Mouse (Mus musculus) MEL (cell line): Measurements from ENCODE around the gene Tspan4. TPM values are rescaled to one million over a fixed set of nuclear protein-coding genes. Genes with fewer than 3 reads are reported as not detected.

Experiments used
- DNase-seq: peaks from one replicate; pipeline ENCODE4 v3.0.0; 2011; ENCODE audit warnings: low read depth, low spot score
- H3K27ac ChIP-seq: 2 replicates; pipeline ENCODE4 v1.5.1; 2012; ENCODE audit warnings: low read depth, mild to moderate bottlenecking, control low read depth, low read length, moderate library complexity; ENCODE audit not compliant: control insufficient read depth
- H3K27me3 ChIP-seq, 2 experiments: fragments of 150-350 bp in 1 of 2; sonication (generic) in 1 of 2; 2 replicates each; pipeline ENCODE4 v1.6.1; 2012; ENCODE audit warnings: low read length in 2 of 2, mild to moderate bottlenecking in 2 of 2, improper control_type of control experiment in 1 of 2, moderate library complexity in 1 of 2; ENCODE audit not compliant: insufficient read depth in 2 of 2, control insufficient read depth in 1 of 2
- H3K36me3 ChIP-seq, 2 experiments: 2 replicates each; pipeline ENCODE4 v1.6.1; 2012 to 2014; ENCODE audit warnings: low read length in 2 of 2, improper control_type of control experiment in 1 of 2, inconsistent platforms in 1 of 2, mild to moderate bottlenecking in 1 of 2; ENCODE audit not compliant: insufficient read depth in 2 of 2, control insufficient read depth in 1 of 2
- H3K4me1 ChIP-seq, 2 experiments: fragments of 150-350 bp in 1 of 2; sonication (generic) in 1 of 2; 2 replicates each; pipeline ENCODE4 v1.6.1; 2012; ENCODE audit warnings: low read length in 2 of 2, improper control_type of control experiment in 1 of 2, mild to moderate bottlenecking in 1 of 2; ENCODE audit not compliant: insufficient read depth in 2 of 2, control insufficient read depth in 1 of 2
- H3K4me3 ChIP-seq, 2 experiments: fragments of 150-350 bp in 1 of 2; sonication (generic) in 1 of 2; 2 replicates each; pipeline ENCODE4 v1.5.1; 2012; ENCODE audit warnings: low read depth in 2 of 2, low read length in 2 of 2, mild to moderate bottlenecking in 2 of 2, moderate library complexity in 2 of 2, control low read depth in 1 of 2, improper control_type of control experiment in 1 of 2; ENCODE audit not compliant: control insufficient read depth in 1 of 2, insufficient read depth in 1 of 2
- H3K79me2 ChIP-seq: 2 replicates; pipeline ENCODE4 v1.6.1; 2012; ENCODE audit warnings: mild to moderate bottlenecking, low read length, moderate library complexity; ENCODE audit not compliant: control insufficient read depth, poor library complexity, insufficient read depth
- H3K9ac ChIP-seq: 2 replicates; pipeline ENCODE4 v1.6.1; 2012; ENCODE audit warnings: low read depth, mild to moderate bottlenecking, control low read depth, low read length, moderate library complexity; ENCODE audit not compliant: control insufficient read depth, poor library complexity, severe bottlenecking
- H3K9me3 ChIP-seq: fragments of 150-350 bp; sonication (generic); replicated peaks from 2 replicates; pipeline ENCODE4 v1.6.1; 2012; ENCODE audit warnings: mild to moderate bottlenecking, low read length, improper control_type of control experiment, moderate library complexity; ENCODE audit not compliant: insufficient read depth
- BHLHE40 ChIP-seq: IDR thresholded peaks from 2 replicates; pipeline ENCODE4 v1.6.1; 2012; ENCODE audit warnings: low read depth, mild to moderate bottlenecking, inconsistent platforms, low read length, improper control_type of control experiment, borderline replicate concordance
- CHD2 ChIP-seq: IDR thresholded peaks from 2 replicates; pipeline ENCODE4 v1.6.1; 2011; ENCODE audit warnings: low read length, improper control_type of control experiment
- CTCF ChIP-seq, 3 experiments: IDR thresholded peaks in 2 of 3; conservative IDR thresholded peaks in 1 of 3; 2 replicates each; pipeline ENCODE4 v1.5.1; 2011 to 2012; ENCODE audit warnings: low read length in 3 of 3, low read depth in 2 of 3, mild to moderate bottlenecking in 2 of 3, improper control_type of control experiment in 1 of 3, inconsistent platforms in 1 of 3, mixed read lengths in 1 of 3, moderate library complexity in 1 of 3; ENCODE audit not compliant: control insufficient read depth in 1 of 3, insufficient read depth in 1 of 3, poor library complexity in 1 of 3, severe bottlenecking in 1 of 3
- E2F4 ChIP-seq: IDR thresholded peaks from 2 replicates; pipeline ENCODE4 v1.6.1; 2011; ENCODE audit warnings: low read depth, low read length, improper control_type of control experiment, borderline replicate concordance
- GABPA ChIP-seq: IDR thresholded peaks from 2 replicates; pipeline ENCODE4 v1.6.1; 2012; ENCODE audit warnings: low read depth, mild to moderate bottlenecking, inconsistent platforms, low read length, improper control_type of control experiment, moderate library complexity
- GATA1 ChIP-seq: IDR thresholded peaks from 2 replicates; pipeline ENCODE4 v1.6.1; 2011; ENCODE audit warnings: low read depth, low read length, improper control_type of control experiment
- HCFC1 ChIP-seq: IDR thresholded peaks from 2 replicates; pipeline ENCODE4 v1.6.1; 2012; ENCODE audit warnings: low read depth, mild to moderate bottlenecking, inconsistent platforms, low read length, improper control_type of control experiment, moderate library complexity
- KAT2A ChIP-seq: conservative IDR thresholded peaks from 2 replicates; pipeline ENCODE4 v1.6.1; 2012; ENCODE audit warnings: low read depth, low read length, improper control_type of control experiment, inconsistent platforms
- MAX ChIP-seq: IDR thresholded peaks from 2 replicates; pipeline ENCODE4 v1.6.1; 2011; ENCODE audit warnings: low read length, improper control_type of control experiment
- MXI1 ChIP-seq: IDR thresholded peaks from 2 replicates; pipeline ENCODE4 v1.6.1; 2011; ENCODE audit warnings: mild to moderate bottlenecking, low read depth, low read length, improper control_type of control experiment
- MYB ChIP-seq: IDR thresholded peaks from 2 replicates; pipeline ENCODE4 v1.6.1; 2011; ENCODE audit warnings: mild to moderate bottlenecking, low read depth, low read length, improper control_type of control experiment
- MYC ChIP-seq: IDR thresholded peaks from 2 replicates; pipeline ENCODE4 v1.6.1; 2011; ENCODE audit warnings: low read depth, mild to moderate bottlenecking, low read length, improper control_type of control experiment, moderate library complexity
- POLR2AphosphoS2 ChIP-seq: IDR thresholded peaks from 2 replicates; pipeline ENCODE4 v1.6.1; 2011; ENCODE audit warnings: low read length, improper control_type of control experiment
- POLR2AphosphoS5 ChIP-seq: IDR thresholded peaks from 2 replicates; pipeline ENCODE4 v1.6.1; 2012; ENCODE audit warnings: low read depth, borderline replicate concordance, mild to moderate bottlenecking, inconsistent platforms, low read length, moderate library complexity, mixed read lengths
- RAD21 ChIP-seq: IDR thresholded peaks from 2 replicates; pipeline ENCODE4 v1.6.1; 2011; ENCODE audit warnings: mild to moderate bottlenecking, low read depth, low read length, improper control_type of control experiment
- RCOR1 ChIP-seq: IDR thresholded peaks from 2 replicates; pipeline ENCODE4 v1.6.1; 2012; ENCODE audit warnings: low read depth, mild to moderate bottlenecking, inconsistent platforms, low read length, improper control_type of control experiment
- SIN3A ChIP-seq: IDR thresholded peaks from 2 replicates; pipeline ENCODE4 v1.6.1; 2012; ENCODE audit warnings: low read length, improper control_type of control experiment, inconsistent platforms
- TAL1 ChIP-seq: IDR thresholded peaks from 2 replicates; pipeline ENCODE4 v1.6.1; 2012; ENCODE audit warnings: mild to moderate bottlenecking, inconsistent platforms, low read length, moderate library complexity, mixed read lengths
- UBTF ChIP-seq: IDR thresholded peaks from 2 replicates; pipeline ENCODE4 v1.6.1; 2012; ENCODE audit warnings: low read depth, mild to moderate bottlenecking, inconsistent platforms, low read length, improper control_type of control experiment, moderate library complexity, borderline replicate concordance; ENCODE audit not compliant: insufficient read depth
- USF2 ChIP-seq, 2 experiments: IDR thresholded peaks; 2 replicates each; pipeline ENCODE4 v1.6.1; 2011 to 2012; ENCODE audit warnings: improper control_type of control experiment in 2 of 2, low read length in 2 of 2, borderline replicate concordance in 1 of 2, inconsistent platforms in 1 of 2, low read depth in 1 of 2, mild to moderate bottlenecking in 1 of 2; ENCODE audit not compliant: insufficient read depth in 1 of 2
- ZC3H11A ChIP-seq: IDR thresholded peaks from 2 replicates; pipeline ENCODE4 v1.6.1; 2012; ENCODE audit warnings: low read depth, mild to moderate bottlenecking, inconsistent platforms, low read length, improper control_type of control experiment
- polyA plus RNA-seq, 2 experiments: library from polyadenylated mRNA; stranded (reverse) in 1 of 2; unstranded in 1 of 2; fragments of >175 nt in 1 of 2; fragments of >200 nt in 1 of 2; gene quantifications; 2 replicates each; pipeline versions ENCODE4 v1.2.1 to v1.2.4; 2012; ENCODE audit warnings: low replicate concordance in 2 of 2, low read depth in 1 of 2; ENCODE audit not compliant: insufficient read length in 2 of 2, insufficient read depth in 1 of 2, missing spikeins in 1 of 2
- total RNA-seq: library from RNA; depleted of rRNA; stranded (reverse); fragments of 300-350 nt; gene quantifications from 2 replicates; pipeline ENCODE4 v1.2.3, GENCODE M21; 2012

Tspan4 gene
- total and polyA plus RNA-seq, 3 experiments: 97.9 to 110 TPM; not detected in 1

GRCm38 (mm10) chr7:141432186-141432611 lies 42.8 kb upstream of the Tspan4 start:
- Histone ChIP-seq H3K9ac (no peak overlapping the region), H3K27me3 (no peaks in the 10 kb centered on the region), H3K79me2 (peaks cover 26% of the 10 kb centered on the region), H3K27ac (no peak overlapping the region), H3K36me3 (peaks cover 0 to 20% of the 10 kb centered on the region in 2 experiments; a peak in 2 of 4 replicates), H3K9me3 (no peaks in the 10 kb centered on the region), H3K4me3 (no peak overlapping the region), H3K4me1 (peaks cover 4 to 22% of the 10 kb centered on the region in 2 experiments; a peak in 3 of 4 replicates)
- no peak for DNase-seq
- TF ChIP-seq UBTF (no peak), SIN3A (no peak), RCOR1 (no peak), GABPA (no peak), MYC (no peak), POLR2AphosphoS5 (no peak)

GRCm38 (mm10) chr7:141432741-141433516 lies 42.1 kb upstream of the Tspan4 start:
- peaks cover 28% of the 10 kb centered on the region for H3K79me2 ChIP-seq
- no peak for DNase-seq
- H3K36me3 ChIP-seq: peaks cover 0 to 20% of the 10 kb centered on the region in 2 experiments; a peak in 2 of 4 replicates
- peaks cover 4 to 22% of the 10 kb centered on the region in 2 experiments; a peak in 3 of 4 replicates for H3K4me1 ChIP-seq
- no peaks in the 10 kb centered on the region for H3K27me3 ChIP-seq
- no peaks in the 10 kb centered on the region for H3K9me3 ChIP-seq
- H3K9ac ChIP-seq: no peak overlapping the region
- no peak overlapping the region for H3K4me3 ChIP-seq
- no peak for TF ChIP-seq POLR2AphosphoS2
- no peak for TF ChIP-seq BHLHE40
- TF ChIP-seq RCOR1: no peak
- TF ChIP-seq E2F4: no peak
- no peak for TF ChIP-seq TAL1
- TF ChIP-seq HCFC1: no peak
- no peak for TF ChIP-seq MAX
- no peak for TF ChIP-seq MXI1
- no peak for TF ChIP-seq MYB
- no peak for TF ChIP-seq KAT2A
- TF ChIP-seq USF2 (IDR thresholded peaks at IDR 0.05; ENCODE audit: borderline replicate concordance in 1 of 2, insufficient read depth in 1 of 2, low read depth in 1 of 2, low read length in 2 of 2): no peak
- TF ChIP-seq ZC3H11A: no peak
- no peak for TF ChIP-seq POLR2AphosphoS5
- TF ChIP-seq GATA1: no peak
- TF ChIP-seq CHD2: no peak
- TF ChIP-seq RAD21: no peak
- TF ChIP-seq CTCF (IDR thresholded peaks at IDR 0.05 in 2 of 3, conservative IDR thresholded peaks at IDR 0.05 in 1 of 3; ENCODE audit: control insufficient read depth in 1 of 3, insufficient read depth in 1 of 3, low read depth in 2 of 3, low read length in 3 of 3, poor library complexity in 1 of 3, severe bottlenecking in 1 of 3): no peak
- no peak overlapping the region for H3K27ac ChIP-seq
